Mouse (Mus musculus) stomach, embryonic 14.5 days (tissue): ENCODE measurements around the gene Unc45a. TPM values are rescaled to one million over a fixed set of nuclear protein-coding genes. Genes with fewer than 3 reads are reported as not detected.
A peak's percentile ranks its signal among the peaks of the same experiment; 100 is the strongest.
"Not testable (repeated sequence)": the region's sequence is repeated elsewhere in the genome, so short reads cannot be mapped to it uniquely, and the experiment has no call there.

ENCODE experiments used
- ATAC-seq: fragments of 200-750 bp; cut with Nextera tagmentation; 2 replicates; pipeline ENCODE4 v1.8.0; 2017; ENCODE audit warnings: low read depth, moderate TSS enrichment; ENCODE audit not compliant: insufficient number of reproducible peaks, insufficient read depth, low FRiP score
- H3K27ac ChIP-seq: fragments of 300-500 bp; sonication (generic); 2 replicates; pipeline ENCODE4 v1.5.1; 2014; ENCODE audit warnings: mild to moderate bottlenecking, low read length, moderate library complexity, mixed read lengths
- H3K27me3 ChIP-seq: fragments of 300-500 bp; sonication (generic); 2 replicates; pipeline ENCODE4 v1.6.1; 2014; ENCODE audit warnings: low read length, control low read depth, mixed read lengths; ENCODE audit not compliant: control insufficient read depth, insufficient read depth
- H3K36me3 ChIP-seq: fragments of 300-500 bp; sonication (generic); 2 replicates; pipeline ENCODE4 v1.6.1; 2014; ENCODE audit warnings: mild to moderate bottlenecking, control low read depth, low read length, moderate library complexity, mixed read lengths; ENCODE audit not compliant: control insufficient read depth, insufficient read depth
- H3K4me1 ChIP-seq: fragments of 300-500 bp; sonication (generic); 2 replicates; pipeline ENCODE4 v1.6.1; 2014; ENCODE audit warnings: low read length, control low read depth, mixed read lengths; ENCODE audit not compliant: control insufficient read depth, insufficient read depth
- H3K4me2 ChIP-seq: fragments of 300-500 bp; sonication (generic); replicated peaks from 2 replicates; pipeline ENCODE4 v1.6.1; 2014; ENCODE audit warnings: low read depth, low read length, control low read depth
- H3K4me3 ChIP-seq: fragments of 300-500 bp; sonication (generic); 2 replicates; pipeline ENCODE4 v1.5.1; 2014; ENCODE audit warnings: low read depth, low read length, control low read depth
- H3K9ac ChIP-seq: fragments of 300-500 bp; sonication (generic); replicated peaks from 2 replicates; pipeline ENCODE4 v1.6.1; 2014; ENCODE audit warnings: low read depth, mild to moderate bottlenecking, control low read depth, low read length, moderate library complexity, mixed read lengths
- H3K9me3 ChIP-seq: fragments of 300-500 bp; sonication (generic); 2 replicates; pipeline ENCODE4 v1.6.1; 2016; ENCODE audit warnings: low read depth, low read length, control low read depth; ENCODE audit not compliant: control insufficient read depth
- WGBS: fragments of 180-500 bp; shearing (Covaris S2); extraction: QIAGEN DNeasy Blood & Tissue Kit; methylation state at CpG from one replicate; pipeline ENCODE4 v1.1.7; 2014; 5-methylcytosine and 5-hydroxymethylcytosine counted together
- polyA plus RNA-seq: library from polyadenylated mRNA; unstranded; fragments of >200 nt; fragmentation: Nextera tagmentation; extraction: Ambion mirVana; gene quantifications from 2 replicates; pipeline ENCODE4 v1.2.1, GENCODE M21; 2014

Gene Unc45a
- polyA plus RNA-seq, 1 experiment from 2014 or later, result 28.6 TPM

- Histone ChIP-seq H3K4me2 (no peak overlapping the region), H3K4me1 (peaks cover under 1% of the 10 kb centered on the region; the same call in 1 of the 2 replicates), H3K27me3 (no peaks in the 10 kb centered on the region), H3K36me3 (peaks cover 89% of the 10 kb centered on the region), H3K9me3 (no peaks in the 10 kb centered on the region), H3K9ac (no peak overlapping the region), H3K27ac (no peak overlapping the region), H3K4me3 (no peak overlapping the region)
- no peak for ATAC-seq
- 86% methylated on average over 8 of the region's 8 CpGs for WGBS
These were observed 10.5 kb downstream of the Unc45a start for GRCm38 (mm10) chr7:80330278-80330677.

GRCm38 (mm10) chr7:80326076-80326475, 14.7 kb downstream of the Unc45a start:
- WGBS, result 94% methylated on average over 17 of the region's 19 CpGs

GRCm38 (mm10) chr7:80325292-80325868, 15.4 kb downstream of the Unc45a start:
- Histone ChIP-seq H3K9ac (no peak overlapping the region), H3K4me2 (no peak overlapping the region), H3K27me3 (no peaks in the 10 kb centered on the region), H3K4me3 (no peak overlapping the region), H3K27ac (peak overlapping the region; percentile 39; the same call in 1 of the 2 replicates), H3K36me3 (peaks cover 49% of the 10 kb centered on the region), H3K9me3 (no peaks in the 10 kb centered on the region), H3K4me1 (peaks cover 11% of the 10 kb centered on the region; the same call in 1 of the 2 replicates)
- 93% methylated on average over 16 of the region's 16 CpGs for WGBS
- no peak for ATAC-seq

More at GRCm38 (mm10) chr7:80326076-80326475, 14.7 kb downstream of the Unc45a start:
- no peaks in the 10 kb centered on the region for H3K27me3 ChIP-seq
- no peak overlapping the region for H3K27ac ChIP-seq
- H3K9me3 ChIP-seq, result no peaks in the 10 kb centered on the region
- no peak overlapping the region for H3K4me2 ChIP-seq
- no peak overlapping the region for H3K4me3 ChIP-seq
- ATAC-seq, result no peak
- H3K4me1 ChIP-seq, result peaks cover 11% of the 10 kb centered on the region; the same call in 1 of the 2 replicates
- H3K36me3 ChIP-seq, result peaks cover 56% of the 10 kb centered on the region
- no peak overlapping the region for H3K9ac ChIP-seq

GRCm38 (mm10) chr7:80324816-80325119, 16.0 kb downstream of the Unc45a start:
- not testable (repeated sequence) for H3K4me3 ChIP-seq, H3K27me3 ChIP-seq, H3K9ac ChIP-seq, ATAC-seq, H3K9me3 ChIP-seq
- peak overlapping the region; percentile 86; the same call in 1 of the 2 replicates for H3K27ac ChIP-seq
- peaks cover 43% of the 10 kb centered on the region for H3K36me3 ChIP-seq
- H3K4me1 ChIP-seq, result peaks cover 11% of the 10 kb centered on the region; the same call in 1 of the 2 replicates
- 0 out of 2 replicates have a peak overlapping the region, but pooled peaks have one; percentile 15 for H3K4me2 ChIP-seq
- WGBS, result 40% methylated on average over 5 of the region's 5 CpGs

GRCm38 (mm10) chr7:80324043-80324815, 16.6 kb downstream of the Unc45a start, which contains the start of gene Rccd1:
TSS of gene Rccd1 (minus strand) at chr7:80324454.
- peak; percentile 99 for ATAC-seq
- H3K27ac ChIP-seq, result peak within 1 kb of the TSS; percentile 86
- peak within 1 kb of the TSS; percentile 85 for H3K4me2 ChIP-seq
- H3K9ac ChIP-seq, result peak within 1 kb of the TSS; percentile 57
- H3K4me1 ChIP-seq, result peaks cover 11% of the 10 kb centered on the region; the same call in 1 of the 2 replicates
- peaks cover 37% of the 10 kb centered on the region for H3K36me3 ChIP-seq
- H3K27me3 ChIP-seq, result no peaks in the 10 kb centered on the region
- peak within 1 kb of the TSS; percentile 54 for H3K4me3 ChIP-seq
- no peaks in the 10 kb centered on the region for H3K9me3 ChIP-seq
- 2% methylated on average over 38 of the region's 38 CpGs for WGBS

GRCm38 (mm10) chr7:80323336-80323735, 17.5 kb downstream of the Unc45a start:
- Histone ChIP-seq H3K4me3 (peak overlapping the region; percentile 54), H3K4me1 (peaks cover 11% of the 10 kb centered on the region; the same call in 1 of the 2 replicates), H3K27me3 (no peaks in the 10 kb centered on the region), H3K9me3 (no peaks in the 10 kb centered on the region), H3K36me3 (peaks cover 31% of the 10 kb centered on the region), H3K9ac (peak overlapping the region; percentile 57), H3K4me2 (peak overlapping the region; percentile 85), H3K27ac (peak overlapping the region; percentile 86)
- 10% methylated on average over 8 of the region's 8 CpGs for WGBS
- ATAC-seq, result no peak

GRCm38 (mm10) chr7:80319846-80320496, 20.8 kb downstream of the Unc45a start:
- no peak for ATAC-seq
- H3K4me1 ChIP-seq, result peaks cover 8% of the 10 kb centered on the region; the same call in 1 of the 2 replicates
- no peak overlapping the region for H3K4me2 ChIP-seq
- H3K9me3 ChIP-seq, result no peaks in the 10 kb centered on the region
- no peaks in the 10 kb centered on the region for H3K27me3 ChIP-seq
- H3K9ac ChIP-seq, result no peak overlapping the region
- 81% methylated on average over 19 of the region's 19 CpGs for WGBS
- H3K36me3 ChIP-seq, result peaks cover 19% of the 10 kb centered on the region
- H3K4me3 ChIP-seq, result no peak overlapping the region
- no peak overlapping the region for H3K27ac ChIP-seq

GRCm38 (mm10) chr7:80318670-80319069, 22.1 kb downstream of the Unc45a start:
- H3K27ac ChIP-seq, result no peak overlapping the region
- H3K4me3 ChIP-seq, result no peak overlapping the region
- H3K9me3 ChIP-seq, result no peaks in the 10 kb centered on the region
- H3K36me3 ChIP-seq, result peaks cover 32% of the 10 kb centered on the region
- H3K4me1 ChIP-seq, result peaks cover 6% of the 10 kb centered on the region; the same call in 1 of the 2 replicates
- no peak overlapping the region for H3K4me2 ChIP-seq
- no peak for ATAC-seq
- WGBS, result 89% methylated on average over 4 of the region's 4 CpGs
- no peaks in the 10 kb centered on the region for H3K27me3 ChIP-seq
- H3K9ac ChIP-seq, result no peak overlapping the region
